Mouse (Mus musculus) erythroblast, embryonic 14.5 days (primary cell): Measurements from ENCODE around the gene Gpc6.

Source experiments
- GATA1 ChIP-seq: IDR thresholded peaks from 2 replicates; pipeline ENCODE4 v1.6.1; 2012; ENCODE audit warnings: low read length, inconsistent platforms, mixed read lengths
- TAL1 ChIP-seq: IDR thresholded peaks from 3 replicates; pipeline ENCODE4 v1.6.1; 2012; ENCODE audit warnings: low read length, inconsistent platforms, mixed read lengths

DNA sequence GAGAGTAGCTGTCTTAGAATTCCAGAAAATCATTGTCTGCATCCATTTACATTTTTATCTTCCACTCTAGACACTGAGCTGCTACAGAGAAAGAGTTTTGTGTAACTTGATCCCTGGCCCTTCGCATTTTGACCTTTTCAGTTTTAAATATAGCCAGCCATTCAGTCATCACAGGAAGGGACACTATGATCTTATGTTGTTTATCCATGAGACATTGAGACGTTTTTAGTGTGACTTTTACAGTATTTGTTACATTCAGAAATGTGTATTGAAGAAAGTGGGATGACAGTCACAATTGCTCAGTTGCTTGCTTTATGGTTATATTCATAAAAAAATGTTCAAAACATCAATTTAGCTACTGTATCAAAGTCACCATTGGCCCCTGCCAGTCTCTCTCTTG, 130.0 kb downstream of the Gpc6 start:
- TF ChIP-seq GATA1 (no peak), TAL1 (no peak)
